20 mouse cellular contexts compared by ENCODE assay signal in genomic region chr9:115561207-115561606, GRCm38 (mm10).
DNase-seq lines count a peak whose midpoint lies in the region; ATAC-seq lines count a peak whose summit lies in the region.
"Had no signal": no experiment of that assay in that cellular context is flagged by ENCODE, and none has a peak within 500 bp of the region (broad histone marks: within the 10 kb centered on the region; RNA-seq: fewer than 3 reads in every experiment).

No protein-coding gene starts in this region.

- H3K27me3 ChIP-seq in heart, embryonic 16.5 days (ENCODE audit: control insufficient read depth, insufficient read depth, low read length): no peaks in the 10 kb centered on the region
- H3K27me3 ChIP-seq in heart, embryonic 11.5 days (ENCODE audit: control insufficient read depth, insufficient read depth, low read length): no peaks in the 10 kb centered on the region
- H3K27me3 ChIP-seq in neural tube, embryonic 15.5 days (replicated peaks): no peaks in the 10 kb centered on the region
- H3K27me3 ChIP-seq: embryonic facial prominence, embryonic 13.5 days; forebrain, embryonic 15.5 days; hindbrain, embryonic 12.5 days; kidney, embryonic 15.5 days; midbrain, embryonic 15.5 days had no signal

- DNase-seq in T-cell, adult 2 months (ENCODE audit: low spot score): peak; percentile 86
- DNase-seq in natural killer cell, adult 2 months (ENCODE audit: low spot score in 2 of 2): peak; percentile 10 to 42
- peak; percentile 83 for DNase-seq in thymus, postnatal 25 days
- DNase-seq in kidney, adult 9 months: no peak
- DNase-seq in gastrocnemius, postnatal 4 days (ENCODE audit: low spot score in 2 of 2): no peak
- DNase-seq: cerebellum, adult 9-10 months; gastrocnemius, postnatal 36 days; heart, postnatal 10 days; liver; retina, postnatal 1 day had no signal

- H3K4me3 ChIP-seq in heart, embryonic 16.5 days (ENCODE audit: low read length): no peak overlapping the region
- no peak overlapping the region for H3K4me3 ChIP-seq in heart, embryonic 11.5 days (ENCODE audit: low read depth, low read length)
- no peak overlapping the region for H3K4me3 ChIP-seq in neural tube, embryonic 15.5 days (replicated peaks)
- H3K4me3 ChIP-seq: embryonic facial prominence, embryonic 13.5 days; forebrain, embryonic 15.5 days; hindbrain, embryonic 12.5 days; kidney, embryonic 15.5 days; midbrain, embryonic 15.5 days; myocyte had no signal

- no peaks in the 10 kb centered on the region for H3K4me1 ChIP-seq in heart, embryonic 16.5 days (ENCODE audit: control insufficient read depth, insufficient read depth, low read length)
- no peaks in the 10 kb centered on the region for H3K4me1 ChIP-seq in heart, embryonic 11.5 days (ENCODE audit: control insufficient read depth, insufficient read depth, low read length)
- peaks cover 8% of the 10 kb centered on the region; the same call in 1 of the 2 replicates for H3K4me1 ChIP-seq in neural tube, embryonic 15.5 days
- H3K4me1 ChIP-seq: forebrain, embryonic 15.5 days; hindbrain, embryonic 12.5 days had no signal

- H3K4me2 ChIP-seq in heart, embryonic 16.5 days (ENCODE audit: low read depth, low read length): no peak overlapping the region
- no peak overlapping the region for H3K4me2 ChIP-seq in heart, embryonic 11.5 days
- no peak overlapping the region for H3K4me2 ChIP-seq in neural tube, embryonic 15.5 days
- H3K4me2 ChIP-seq: embryonic facial prominence, embryonic 13.5 days; forebrain, embryonic 15.5 days; hindbrain, embryonic 12.5 days; kidney, embryonic 15.5 days; midbrain, embryonic 15.5 days had no signal

- WGBS in heart, embryonic 16.5 days: 82% methylated on average over 6 of the region's 6 CpGs
- 82% methylated on average over 6 of the region's 6 CpGs for WGBS in heart, embryonic 11.5 days (ENCODE audit: insufficient replicate concordance)
- WGBS in neural tube, embryonic 15.5 days: 88% methylated on average over 6 of the region's 6 CpGs

- H3K27ac ChIP-seq in heart, embryonic 16.5 days (ENCODE audit: low read length): no peak overlapping the region
- no peak overlapping the region for H3K27ac ChIP-seq in heart, embryonic 11.5 days (ENCODE audit: low read depth, low read length)
- H3K27ac ChIP-seq in neural tube, embryonic 15.5 days (replicated peaks): no peak overlapping the region
- H3K27ac ChIP-seq: embryonic facial prominence, embryonic 13.5 days; forebrain, embryonic 15.5 days; hindbrain, embryonic 12.5 days; kidney, embryonic 15.5 days; midbrain, embryonic 15.5 days had no signal

- H3K9me3 ChIP-seq in heart, embryonic 16.5 days (replicated peaks; ENCODE audit: control insufficient read depth, low read length): peaks cover 3% of the 10 kb centered on the region; the same call in 1 of the 2 replicates
- H3K9me3 ChIP-seq in heart, embryonic 11.5 days (replicated peaks; ENCODE audit: control insufficient read depth, low read length): no peaks in the 10 kb centered on the region
- H3K9me3 ChIP-seq in neural tube, embryonic 15.5 days (replicated peaks): no peaks in the 10 kb centered on the region
- H3K9me3 ChIP-seq: forebrain, embryonic 15.5 days; kidney, embryonic 15.5 days; midbrain, embryonic 15.5 days had no signal

- no peak overlapping the region for H3K9ac ChIP-seq in heart, embryonic 16.5 days (ENCODE audit: low read length)
- no peak overlapping the region for H3K9ac ChIP-seq in heart, embryonic 11.5 days (ENCODE audit: low read depth, low read length)
- no peak overlapping the region for H3K9ac ChIP-seq in neural tube, embryonic 15.5 days (replicated peaks)
- H3K9ac ChIP-seq: embryonic facial prominence, embryonic 13.5 days; forebrain, embryonic 15.5 days; hindbrain, embryonic 12.5 days; kidney, embryonic 15.5 days; midbrain, embryonic 15.5 days had no signal

- ATAC-seq in heart, embryonic 16.5 days (replicated peaks; ENCODE audit: extremely low read depth, insufficient read depth, low FRiP score): peak; percentile 49
- ATAC-seq in heart, embryonic 11.5 days (replicated peaks; ENCODE audit: insufficient number of reproducible peaks, low FRiP score, low TSS enrichment): no peak
- no peak for ATAC-seq in neural tube, embryonic 15.5 days (ENCODE audit: low FRiP score)
- ATAC-seq: forebrain, embryonic 15.5 days; lung, postnatal 0 days; midbrain, embryonic 15.5 days had no signal

- H3K36me3 ChIP-seq in heart, embryonic 16.5 days (ENCODE audit: control insufficient read depth, insufficient read depth): no peaks in the 10 kb centered on the region
- no peaks in the 10 kb centered on the region for H3K36me3 ChIP-seq in heart, embryonic 11.5 days (ENCODE audit: control insufficient read depth, insufficient read depth, low read length)
- H3K36me3 ChIP-seq in neural tube, embryonic 15.5 days: no peaks in the 10 kb centered on the region
- H3K36me3 ChIP-seq: embryonic facial prominence, embryonic 13.5 days; forebrain, embryonic 15.5 days; hindbrain, embryonic 12.5 days; kidney, embryonic 15.5 days; midbrain, embryonic 15.5 days had no signal

Comparison
In these comparisons a context has a peak if more than half of its experiments do, and no peak if none do; other contexts are left out.
1. DNase-seq: peak in T-cell, adult 2 months (single experiment), natural killer cell, adult 2 months (2 of 2) and thymus, postnatal 25 days (single experiment); none in kidney, adult 9 months (single experiment) and gastrocnemius, postnatal 4 days (0 of 2).